Mouse (Mus musculus) midbrain, postnatal 0 days (tissue): Measurements from ENCODE around the gene Flad1. TPM values are rescaled to one million over a fixed set of nuclear protein-coding genes. Genes with fewer than 3 reads are reported as not detected.

Experiments
- ATAC-seq: fragments of 200-750 bp; cut with Nextera tagmentation; 2 replicates; pipeline ENCODE4 v1.8.0; 2017; ENCODE audit warnings: moderate number of reproducible peaks, mild to moderate bottlenecking, moderate TSS enrichment, moderate library complexity; ENCODE audit not compliant: low FRiP score
- DNase-seq: peaks from one replicate; pipeline ENCODE4 v3.0.0-alpha.2; 2015; ENCODE audit warnings: low spot score
- H3K27ac ChIP-seq: fragments of 300-500 bp; sonication (generic); 2 replicates; pipeline ENCODE4 v1.5.1; 2014; ENCODE audit warnings: low read depth, mild to moderate bottlenecking, low read length, mixed read lengths
- H3K27me3 ChIP-seq: fragments of 300-500 bp; sonication (generic); 2 replicates; pipeline ENCODE4 v1.6.1; 2014; ENCODE audit warnings: low read length, control low read depth, mixed read lengths; ENCODE audit not compliant: insufficient read depth
- H3K36me3 ChIP-seq: fragments of 300-500 bp; sonication (generic); 2 replicates; pipeline ENCODE4 v1.6.1; 2014; ENCODE audit warnings: low read length, control low read depth, mixed read lengths; ENCODE audit not compliant: insufficient read depth
- H3K4me1 ChIP-seq: fragments of 300-500 bp; sonication (generic); 2 replicates; pipeline ENCODE4 v1.6.1; 2014; ENCODE audit warnings: mild to moderate bottlenecking, control low read depth, antibody characterized with exemption, low read length, mixed read lengths; ENCODE audit not compliant: insufficient read depth
- H3K4me2 ChIP-seq: fragments of 300-500 bp; sonication (generic); 2 replicates; pipeline ENCODE4 v1.6.1; 2014; ENCODE audit warnings: low read depth, mild to moderate bottlenecking, low read length, mixed read lengths; ENCODE audit not compliant: poor library complexity, severe bottlenecking
- H3K4me3 ChIP-seq: fragments of 300-500 bp; sonication (generic); 2 replicates; pipeline ENCODE4 v1.5.1; 2014; ENCODE audit warnings: low read depth, mild to moderate bottlenecking, low read length, moderate library complexity
- H3K9ac ChIP-seq: fragments of 300-500 bp; sonication (generic); replicated peaks from 2 replicates; pipeline ENCODE4 v1.6.1; 2014; ENCODE audit warnings: mild to moderate bottlenecking, low read length, moderate library complexity, mixed read lengths; ENCODE audit not compliant: poor library complexity, severe bottlenecking
- H3K9me3 ChIP-seq: fragments of 300-500 bp; sonication (generic); 2 replicates; pipeline ENCODE4 v1.6.1; 2016; ENCODE audit warnings: low read length, control low read depth
- CTCF ChIP-seq: IDR thresholded peaks from 2 replicates; pipeline ENCODE4 v1.5.1; 2016; ENCODE audit warnings: antibody characterized with exemption, mild to moderate bottlenecking
- WGBS: fragments of 180-500 bp; shearing (Covaris S2); extraction: QIAGEN DNeasy Blood & Tissue Kit; methylation state at CpG from one replicate; pipeline ENCODE4 v1.1.7; 2014; 5-methylcytosine and 5-hydroxymethylcytosine counted together
- polyA plus RNA-seq: library from polyadenylated mRNA; unstranded; fragments of >200 nt; fragmentation: Nextera tagmentation; extraction: Ambion mirVana; gene quantifications from 2 replicates; pipeline ENCODE4 v1.2.1, GENCODE M21; 2015
- total RNA-seq: library from RNA; depleted of rRNA; stranded (reverse); fragments of >200 nt; gene quantifications from 2 replicates; pipeline ENCODE4 v1.2.3, GENCODE M21; 2014; rRNA removed

The Flad1 gene
- total RNA-seq (32.0 and 34.1 TPM in 2 replicates), polyA plus RNA-seq (26.0 and 29.3 TPM in 2 replicates)

GRCm38 (mm10) chr3:89411490-89412393, at the start of gene Flad1:
Gene Flad1, minus strand, starts transcription at chr3:89411870.
- ATAC-seq, result peak; percentile 98
- no peaks in the 10 kb centered on the region for H3K27me3 ChIP-seq
- H3K36me3 ChIP-seq, result no peaks in the 10 kb centered on the region; the same call in 1 of the 2 replicates
- TF ChIP-seq CTCF, result no peak
- peak within 1 kb of the TSS; percentile 59 for H3K9ac ChIP-seq
- peak within 1 kb of the TSS; percentile 60 for H3K27ac ChIP-seq
- H3K4me3 ChIP-seq, result peak within 1 kb of the TSS; percentile 41
- peak; percentile 100 for DNase-seq
- peaks cover 4% of the 10 kb centered on the region; the same call in 1 of the 2 replicates for H3K4me1 ChIP-seq
- no peaks in the 10 kb centered on the region for H3K9me3 ChIP-seq
- H3K4me2 ChIP-seq, result peak within 1 kb of the TSS; percentile 66
- 5% methylated on average over 28 of the region's 28 CpGs for WGBS

DNA sequence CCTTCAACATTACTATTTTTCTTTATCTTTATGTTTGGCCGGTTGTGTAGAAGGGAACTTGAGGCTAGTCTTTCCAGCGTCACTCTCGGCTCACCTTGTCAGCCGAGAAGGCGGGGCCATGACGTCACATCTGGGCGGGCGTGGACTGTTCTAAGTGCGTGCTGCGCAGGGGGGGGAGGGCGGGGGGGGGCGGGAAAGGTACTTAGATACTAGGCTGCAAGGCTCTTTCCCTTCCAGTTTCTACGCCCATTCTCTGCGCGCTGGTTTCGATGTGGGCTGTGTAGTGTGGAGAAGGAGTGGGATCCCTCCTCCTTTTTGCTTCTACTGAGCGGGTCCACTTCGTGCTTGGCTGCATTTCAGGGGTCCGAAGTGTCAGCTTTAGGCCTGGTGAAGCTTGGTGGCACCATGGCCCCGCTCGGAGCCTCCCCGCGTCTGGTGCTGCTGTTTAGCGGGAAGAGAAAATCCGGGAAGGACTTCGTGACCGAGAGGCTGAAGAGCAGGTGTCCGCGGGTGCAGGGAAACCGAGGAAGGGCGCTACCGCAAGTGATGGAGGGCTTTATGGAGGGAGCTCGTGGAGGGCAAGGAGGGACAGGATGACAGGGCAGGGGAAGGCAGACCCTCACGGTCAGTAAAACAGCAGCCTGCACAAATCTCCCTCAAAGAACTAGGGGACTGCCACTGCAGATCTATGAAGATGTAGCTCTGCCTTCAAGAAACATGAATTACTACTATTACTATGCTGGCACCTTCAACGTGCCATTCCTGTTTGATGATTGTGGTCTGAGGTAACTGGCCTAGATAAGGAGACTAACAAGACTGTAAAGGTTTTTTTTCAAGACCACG, 47.5 kb upstream of the Flad1 start:
- no peak for TF ChIP-seq CTCF
- H3K27ac ChIP-seq, result peak overlapping the region; percentile 87
- peak overlapping the region; percentile 49 for H3K4me3 ChIP-seq
- H3K36me3 ChIP-seq, result no peaks in the 10 kb centered on the region
- no peaks in the 10 kb centered on the region for H3K9me3 ChIP-seq
- peak overlapping the region; percentile 77 for H3K9ac ChIP-seq
- no peaks in the 10 kb centered on the region for H3K4me1 ChIP-seq
- under 1% methylated on average over 34 of the region's 36 CpGs for WGBS
- ATAC-seq (peak; percentile 88), DNase-seq (peak; percentile 94)
- no peaks in the 10 kb centered on the region for H3K27me3 ChIP-seq
- H3K4me2 ChIP-seq, result peak overlapping the region; percentile 66

GRCm38 (mm10) chr3:89458372-89458964, 46.8 kb upstream of the Flad1 start:
- 0 out of 2 replicates have a peak, but pooled peaks have one; percentile 44 for ATAC-seq
- WGBS, result 42% methylated on average over 13 of the region's 13 CpGs

GRCm38 (mm10) chr3:89456726-89457665, 45.3 kb upstream of the Flad1 start:
- H3K9me3 ChIP-seq, result no peaks in the 10 kb centered on the region
- no peak overlapping the region for H3K9ac ChIP-seq
- H3K27me3 ChIP-seq, result no peaks in the 10 kb centered on the region
- TF ChIP-seq CTCF, result peak; percentile 68
- DNase-seq (peak; percentile 44), ATAC-seq (no peak)
- no peak overlapping the region for H3K4me2 ChIP-seq
- peaks cover 2% of the 10 kb centered on the region; the same call in 1 of the 2 replicates for H3K4me1 ChIP-seq
- H3K27ac ChIP-seq, result no peak overlapping the region
- no peak overlapping the region for H3K4me3 ChIP-seq
- H3K36me3 ChIP-seq, result no peaks in the 10 kb centered on the region
- 28% methylated on average over 10 of the region's 10 CpGs for WGBS

More at GRCm38 (mm10) chr3:89458372-89458964, 46.8 kb upstream of the Flad1 start:
- no peaks in the 10 kb centered on the region for H3K36me3 ChIP-seq
- H3K4me1 ChIP-seq, result no peaks in the 10 kb centered on the region
- H3K4me3 ChIP-seq, result peak overlapping the region; percentile 49
- peak overlapping the region; percentile 87 for H3K27ac ChIP-seq
- no peaks in the 10 kb centered on the region for H3K9me3 ChIP-seq
- no peak for TF ChIP-seq CTCF
- H3K27me3 ChIP-seq, result no peaks in the 10 kb centered on the region
- DNase-seq, result no peak
- H3K4me2 ChIP-seq, result peak overlapping the region; percentile 66
- H3K9ac ChIP-seq, result no peak overlapping the region
